Mouse (Mus musculus) monocyte, adult 5-6 weeks (primary cell): ENCODE measurements around the gene 1700113H08Rik. TPM values are rescaled to one million over a fixed set of nuclear protein-coding genes. Genes with fewer than 3 reads are reported as not detected.

Experiments
- ATAC-seq: fragments of 153-309, 156-312 bp; replicated peaks from 2 replicates; pipeline ENCODE4 v1.8.0; 2017; ENCODE audit warnings: mild to moderate bottlenecking; ENCODE audit not compliant: low TSS enrichment, insufficient number of reproducible peaks, severe bottlenecking, poor library complexity, low FRiP score
- total RNA-seq: library from RNA; stranded (forward); fragments of 200-1000, 200-491, 200-594 nt; gene quantifications from 3 replicates; pipeline ENCODE4 v1.2.3, GENCODE M21; 2017

1700113H08Rik gene
- total RNA-seq, 1 experiment from 2014 or later, result not detected

GRCm38 (mm10) chr10:87051714-87052113 is 6.1 kb upstream of the 1700113H08Rik start:
- no peak for ATAC-seq

GRCm38 (mm10) chr10:87058251-87058925 is 543 bp downstream of the 1700113H08Rik start:
- no peak for ATAC-seq

- ATAC-seq, result no peak
Measured at GRCm38 (mm10) chr10:87058926-87059325, 1.1 kb downstream of the 1700113H08Rik start.

DNA sequence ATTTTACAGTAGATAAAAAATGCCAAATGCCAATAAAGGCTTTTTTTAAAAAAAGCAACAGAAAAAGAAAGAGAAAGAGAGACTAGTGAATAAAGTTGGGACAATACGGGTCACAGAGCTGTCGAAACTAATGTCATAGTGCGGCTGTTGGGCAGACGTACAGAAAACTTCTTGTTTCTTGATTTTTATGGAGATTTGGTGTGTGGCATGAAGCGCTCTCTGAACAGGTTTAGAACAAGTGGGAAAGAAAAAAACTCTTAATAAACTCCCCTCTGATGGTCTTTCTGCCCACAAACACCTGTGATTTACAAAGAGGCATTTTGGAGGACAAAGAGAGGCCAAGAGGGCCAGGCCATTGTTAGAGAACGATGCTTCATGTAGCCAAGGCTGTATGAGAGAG is 1.6 kb downstream of the 1700113H08Rik start:
- no peak for ATAC-seq

DNA sequence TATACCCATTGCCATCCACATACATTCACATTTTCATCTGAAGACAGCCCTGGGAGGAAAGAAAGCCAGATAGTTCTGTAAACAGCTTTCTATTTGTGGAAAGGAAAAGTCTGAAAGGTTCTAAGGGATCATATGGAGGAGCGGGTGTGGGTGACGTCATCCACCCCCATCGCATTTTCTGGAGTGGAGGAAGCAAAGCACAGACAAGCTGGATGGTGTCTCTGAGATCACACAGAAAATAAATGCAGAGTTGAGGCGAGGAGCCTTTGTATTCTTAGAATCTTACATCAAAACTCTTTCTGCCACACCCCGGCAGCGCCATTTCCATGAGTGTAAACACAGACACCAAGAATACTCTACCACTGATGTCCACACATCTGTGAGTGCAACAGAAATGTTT is 26.4 kb downstream of the 1700113H08Rik start:
- no peak for ATAC-seq

DNA sequence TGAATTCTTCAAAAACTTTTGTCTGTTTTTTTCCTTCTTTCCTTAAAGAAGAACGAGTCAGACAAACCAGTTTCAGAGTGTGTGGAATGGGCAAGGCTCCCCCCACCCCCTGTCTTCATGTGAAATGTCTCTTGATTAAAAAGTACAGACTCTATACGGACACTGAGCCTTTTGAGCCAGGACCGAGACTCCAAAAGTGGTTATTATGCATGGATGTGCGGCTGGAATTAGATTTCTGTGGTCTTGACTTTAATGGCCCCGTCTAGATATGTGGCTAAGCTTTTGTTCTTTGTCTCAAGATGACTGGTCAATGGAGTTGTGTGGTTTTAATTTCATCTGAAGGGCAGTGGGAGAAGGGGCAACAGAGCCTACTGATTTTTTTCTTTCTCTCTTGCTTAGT is 29.8 kb downstream of the 1700113H08Rik start:
- no peak for ATAC-seq

DNA sequence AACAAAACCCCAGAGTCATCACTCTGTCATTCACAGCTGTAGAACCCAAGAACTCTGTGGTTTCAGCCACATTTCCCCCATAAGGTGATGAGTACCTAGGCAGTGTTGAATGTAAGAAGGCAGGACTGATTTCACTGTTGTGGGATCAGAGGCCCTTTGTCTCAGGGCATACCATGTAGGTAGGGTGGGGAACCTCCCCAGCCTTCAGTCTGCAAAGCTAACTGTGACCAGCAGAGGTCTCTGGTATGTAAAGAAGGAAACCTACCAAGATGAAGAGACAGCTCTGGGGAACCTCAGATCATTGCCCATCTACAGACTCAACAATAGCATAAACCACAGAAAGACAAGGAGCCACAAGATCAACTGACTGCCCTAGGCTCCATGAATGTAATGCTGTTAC is 36.4 kb downstream of the 1700113H08Rik start:
- no peak for ATAC-seq

DNA sequence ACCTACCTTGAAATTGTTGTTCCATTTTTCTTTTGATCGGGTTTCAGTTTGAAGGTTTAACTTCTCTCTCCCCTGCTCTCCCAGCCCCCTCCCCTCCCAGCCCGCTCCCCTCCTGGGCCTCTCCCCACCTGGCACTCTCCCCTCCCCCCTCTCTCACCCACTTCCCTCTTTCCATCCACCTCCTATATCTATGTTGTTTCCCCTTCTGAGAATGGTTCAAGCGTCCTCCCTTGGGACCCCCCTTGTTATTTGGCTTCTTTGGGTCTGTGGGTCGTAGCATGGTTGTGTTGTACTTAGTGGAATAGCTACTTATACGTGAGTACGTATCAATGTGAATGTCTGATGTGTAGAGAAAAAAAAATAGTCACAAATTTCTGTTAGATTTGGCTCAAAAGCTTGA is 40.9 kb downstream of the 1700113H08Rik start:
- ATAC-seq, result no peak

DNA sequence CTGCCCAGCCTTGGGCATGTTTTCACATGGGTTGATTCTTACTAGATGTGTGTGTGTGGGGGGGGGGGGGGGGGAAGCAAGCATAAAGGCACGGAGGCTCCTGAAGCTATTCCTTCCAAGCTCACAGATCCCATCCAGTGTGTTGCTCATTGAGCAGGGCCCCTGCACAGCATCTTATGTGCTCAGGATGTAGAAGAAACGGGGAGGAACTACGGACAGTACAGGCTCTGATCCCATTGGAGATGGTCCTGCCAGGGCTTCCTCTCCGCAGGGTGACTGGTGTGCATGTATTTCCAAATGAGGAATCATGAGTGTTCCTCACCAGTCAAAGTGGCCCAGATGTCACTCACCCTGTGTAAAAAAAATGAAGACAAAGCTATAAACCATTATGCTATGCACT is 42.8 kb downstream of the 1700113H08Rik start:
- ATAC-seq, result no peak

- ATAC-seq, result no peak
Measured at GRCm38 (mm10) chr10:87101265-87101950, 43.6 kb downstream of the 1700113H08Rik start.

DNA sequence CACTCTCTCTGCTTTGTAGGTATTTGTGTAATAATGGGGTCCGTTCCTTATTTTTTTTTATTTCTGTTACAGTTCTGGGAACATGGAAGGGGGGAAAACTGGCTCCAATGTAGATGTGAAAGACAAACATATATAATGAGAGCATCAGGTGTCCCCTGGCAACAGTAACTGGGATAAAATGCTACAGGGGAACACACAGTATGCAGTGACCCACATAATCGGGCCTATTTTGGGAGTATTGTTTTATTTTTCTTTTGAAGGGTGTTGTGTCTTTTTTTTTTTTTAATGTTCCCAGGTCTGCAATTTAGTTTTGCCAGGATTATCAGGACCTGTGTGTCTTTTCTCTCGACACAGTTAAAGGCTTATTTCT is 44.1 kb downstream of the 1700113H08Rik start:
- no peak for ATAC-seq

GRCm38 (mm10) chr10:87102455-87102854 is 44.6 kb downstream of the 1700113H08Rik start:
- ATAC-seq, result no peak

DNA sequence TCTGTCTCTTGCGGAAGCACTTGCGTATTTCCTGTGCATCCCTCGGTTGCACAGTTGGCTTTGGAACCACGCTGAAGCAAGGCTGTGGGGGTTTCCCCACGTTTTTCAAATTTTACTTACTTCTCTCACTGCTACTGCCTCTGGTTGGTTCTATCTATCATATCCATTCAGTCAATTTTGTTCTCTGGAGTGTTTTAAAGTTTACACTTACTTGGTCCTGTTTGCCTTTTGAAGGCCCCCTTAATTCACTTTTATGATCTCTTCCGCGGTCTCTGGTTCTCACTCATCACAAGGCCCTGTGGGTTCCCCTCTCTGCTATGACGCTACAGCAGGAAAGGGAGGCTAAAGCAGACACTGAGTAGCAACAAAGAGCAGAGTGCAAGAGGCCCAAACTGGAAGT is 45.4 kb downstream of the 1700113H08Rik start:
- ATAC-seq, result no peak

DNA sequence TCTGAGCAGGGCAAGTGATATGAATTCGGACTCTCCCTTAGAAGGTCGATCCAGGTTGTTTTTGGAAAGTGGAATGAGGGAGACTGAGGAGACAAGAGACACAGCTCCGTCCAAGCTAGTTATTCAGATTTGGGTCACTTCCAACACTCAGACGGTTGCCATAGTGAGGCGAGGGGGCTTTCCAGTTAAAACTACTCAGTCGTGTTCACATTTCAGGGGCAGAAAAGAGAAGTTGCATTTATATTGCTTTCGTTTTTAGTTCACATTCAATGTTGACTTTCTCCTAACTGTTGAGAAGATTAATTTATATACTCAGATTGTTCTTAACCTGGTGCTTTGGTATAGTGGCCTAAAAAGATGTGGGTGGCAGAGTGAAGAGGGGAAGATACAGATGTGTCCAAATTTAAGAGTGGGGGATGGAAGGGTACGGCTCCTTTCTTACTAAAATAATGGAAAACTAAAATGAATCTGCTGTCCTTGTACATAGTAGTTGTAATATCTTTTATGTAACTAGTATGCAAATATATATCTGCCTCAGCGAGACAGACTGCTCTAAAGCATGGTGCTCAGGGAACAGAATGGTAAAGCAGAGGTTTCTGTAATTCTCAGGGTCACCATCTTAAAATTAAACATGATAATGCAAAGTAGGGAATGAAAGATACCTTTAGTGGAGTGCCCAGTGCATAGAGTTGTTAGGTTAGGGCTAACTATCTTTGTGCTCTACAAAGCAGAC is 49.9 kb downstream of the 1700113H08Rik start:
- no peak; the same call in 1 of the 2 replicates for ATAC-seq

DNA sequence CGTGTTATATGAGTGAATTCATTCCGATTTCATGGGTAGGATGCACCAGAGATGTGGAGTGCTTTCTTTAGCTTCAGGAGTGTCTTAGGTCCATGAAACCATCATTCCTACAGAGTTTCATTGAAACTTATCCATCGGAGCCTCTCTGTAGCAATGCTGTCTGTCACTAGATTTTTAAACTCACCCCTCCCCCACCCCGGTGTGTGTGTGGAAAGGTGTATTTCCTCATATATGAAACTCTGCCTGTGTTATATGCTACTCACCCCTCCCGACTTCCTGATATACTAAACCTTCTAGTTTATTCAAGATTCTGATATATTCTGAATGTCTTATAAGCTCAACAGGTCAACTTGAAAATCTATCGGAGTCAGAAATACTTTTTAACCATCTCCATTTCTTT is 50.5 kb downstream of the 1700113H08Rik start:
- ATAC-seq, result no peak

- ATAC-seq, result no peak
Measured at GRCm38 (mm10) chr10:87109038-87109771, 51.4 kb downstream of the 1700113H08Rik start.

GRCm38 (mm10) chr10:87110909-87111308 is 53.1 kb downstream of the 1700113H08Rik start:
- ATAC-seq, result no peak

- ATAC-seq, result no peak
Measured at GRCm38 (mm10) chr10:87125094-87125493, 67.2 kb downstream of the 1700113H08Rik start.

DNA sequence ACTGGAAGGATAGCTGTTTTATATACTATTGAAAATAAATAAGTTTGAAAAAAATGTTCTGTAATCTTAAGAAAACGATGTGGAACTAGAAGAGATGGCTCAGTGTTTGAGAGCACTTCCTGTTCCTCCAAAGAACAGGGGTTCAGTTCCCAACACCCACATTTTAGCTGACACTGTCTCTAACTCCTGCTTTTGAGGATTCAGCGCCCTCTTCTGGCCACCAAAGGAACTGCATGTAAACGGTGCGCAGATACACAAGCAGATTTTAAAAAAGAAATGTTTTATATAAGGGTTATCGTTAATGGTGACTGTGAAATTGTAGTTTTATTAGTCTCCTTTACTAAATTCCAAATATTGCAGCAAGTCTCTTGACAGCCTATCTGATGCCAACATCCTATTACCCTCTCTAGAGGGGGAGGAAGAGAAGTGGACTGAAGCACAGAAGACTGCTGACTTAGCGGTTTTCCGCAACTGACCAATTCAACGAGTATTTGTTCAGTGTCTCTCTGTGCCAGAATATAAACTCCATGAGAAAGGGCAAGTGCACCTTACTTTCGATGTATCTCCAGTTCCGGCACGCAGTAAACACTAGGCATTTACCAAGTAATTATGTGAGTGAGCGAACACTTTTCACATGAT is 68.5 kb downstream of the 1700113H08Rik start:
- no peak for ATAC-seq
